Mouse (Mus musculus) c-Kit-negative CD71-positive TER-119-positive erythroid progenitor cells, embryonic 14.5 days (primary cell): ENCODE results near the gene Slc37a1.

ENCODE experiments used
- DNase-seq: peaks from one replicate; pipeline ENCODE4 v3.0.0-alpha.2; 2013; ENCODE audit warnings: low read depth, low spot score

Slc37a1 gene

DNA sequence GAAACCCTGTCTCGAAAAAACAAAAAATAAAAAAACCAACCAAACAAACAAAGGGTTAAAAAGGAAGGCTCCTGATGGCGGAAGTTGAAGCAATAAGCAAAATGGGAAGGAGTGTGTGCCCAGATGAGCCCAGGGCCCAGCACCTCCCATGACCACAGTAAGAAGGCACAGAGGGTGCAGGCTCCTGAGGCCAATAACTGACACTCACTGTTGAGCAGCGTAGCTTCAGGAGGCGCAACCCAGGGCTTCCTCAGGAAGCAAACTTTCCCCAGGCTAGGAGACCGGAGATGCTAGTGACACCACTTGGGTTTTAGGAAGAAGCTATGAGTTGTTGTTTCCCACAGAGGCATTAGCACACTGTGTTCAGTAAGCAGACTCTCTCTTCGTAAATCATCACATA lies 4.3 kb downstream of the Slc37a1 start:
- no peak for DNase-seq

DNA sequence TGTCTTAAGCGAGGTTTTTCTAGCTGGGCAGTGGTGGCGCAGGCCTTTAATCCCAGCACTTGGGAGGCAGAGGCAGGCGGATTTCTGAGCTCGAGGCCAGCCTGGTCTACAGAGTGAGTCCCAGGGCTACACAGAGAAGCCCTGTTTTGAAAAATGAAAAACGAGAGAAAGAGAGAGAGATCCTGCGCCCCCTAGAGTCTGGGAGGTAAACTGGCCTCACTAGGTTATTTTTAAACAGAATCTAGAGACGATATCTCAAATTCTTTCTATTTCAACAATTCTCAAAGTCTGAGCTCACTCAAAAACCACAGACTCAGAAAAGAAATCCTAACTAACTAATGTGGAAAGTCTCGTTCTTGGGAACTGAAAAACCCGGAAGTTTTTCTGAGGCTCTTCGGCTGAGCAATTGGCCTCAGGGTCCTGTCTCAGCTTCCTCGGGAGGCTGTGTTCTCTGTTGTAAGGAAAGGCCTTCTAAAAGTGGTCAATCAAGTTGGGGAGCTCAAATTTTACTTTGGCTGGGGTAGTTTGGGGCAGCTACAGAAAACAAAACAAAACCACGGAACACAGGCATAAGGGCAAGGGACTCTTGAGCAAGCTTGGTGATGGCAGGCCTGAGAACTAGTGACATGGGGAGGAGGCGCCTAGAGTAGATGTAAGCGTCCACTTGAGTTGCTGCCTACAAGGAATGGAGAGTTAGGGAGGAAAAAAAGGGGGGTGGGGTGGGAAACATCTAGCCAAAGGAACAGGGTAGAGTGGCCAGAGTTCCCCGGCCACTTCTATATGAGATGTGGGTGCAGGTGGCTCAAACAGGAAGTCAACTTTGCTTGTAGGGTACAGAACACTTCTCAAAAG lies 8.0 kb downstream of the Slc37a1 start:
- no peak for DNase-seq

GRCm38 (mm10) chr17:31295215-31295891 lies 8.8 kb downstream of the Slc37a1 start:
- no peak for DNase-seq

DNA sequence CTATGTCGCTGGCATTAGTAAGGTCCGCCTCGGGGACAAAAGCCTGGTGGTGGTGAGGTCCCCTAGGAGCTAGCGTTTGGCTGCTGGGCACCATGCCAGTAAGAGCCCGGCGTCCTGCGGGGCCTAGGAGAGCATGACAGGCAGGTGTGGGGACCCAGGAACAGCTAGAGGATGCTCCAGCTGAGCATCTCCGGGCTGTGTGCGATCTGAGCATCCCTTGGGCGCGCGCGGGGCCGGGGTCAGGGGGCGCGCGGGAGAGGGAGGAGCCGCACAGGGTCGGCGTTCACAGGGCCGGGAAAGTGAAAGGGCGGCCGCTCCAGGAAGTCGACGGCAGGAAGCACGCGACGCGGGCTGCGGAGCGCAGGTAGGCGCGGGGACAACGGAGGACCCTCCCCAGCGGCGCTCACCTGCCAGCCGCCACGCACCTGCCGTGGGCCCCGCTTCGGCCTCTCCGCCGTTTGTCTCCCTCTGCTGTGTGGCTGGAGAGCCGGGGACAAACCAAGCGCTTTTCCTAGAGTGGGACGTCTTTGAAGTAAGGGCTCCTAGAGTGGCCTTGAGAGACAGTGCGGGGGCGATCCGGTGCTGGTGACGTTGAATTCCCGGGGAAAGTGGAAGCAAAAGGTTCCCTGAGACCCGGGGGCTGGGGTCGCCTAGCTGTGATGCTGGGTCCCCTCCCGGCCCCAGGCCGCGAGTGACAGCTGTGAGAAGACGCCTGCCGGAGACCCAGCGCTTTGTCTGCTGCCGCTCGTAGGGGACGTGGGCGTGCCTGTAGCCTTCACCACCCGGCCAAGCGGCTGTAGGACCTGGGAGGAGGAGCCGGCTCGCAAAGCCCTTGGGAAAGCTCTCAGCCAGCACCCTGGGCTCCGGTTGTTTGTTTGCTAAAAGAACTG lies 9.5 kb downstream of the Slc37a1 start:
- no peak for DNase-seq

DNA sequence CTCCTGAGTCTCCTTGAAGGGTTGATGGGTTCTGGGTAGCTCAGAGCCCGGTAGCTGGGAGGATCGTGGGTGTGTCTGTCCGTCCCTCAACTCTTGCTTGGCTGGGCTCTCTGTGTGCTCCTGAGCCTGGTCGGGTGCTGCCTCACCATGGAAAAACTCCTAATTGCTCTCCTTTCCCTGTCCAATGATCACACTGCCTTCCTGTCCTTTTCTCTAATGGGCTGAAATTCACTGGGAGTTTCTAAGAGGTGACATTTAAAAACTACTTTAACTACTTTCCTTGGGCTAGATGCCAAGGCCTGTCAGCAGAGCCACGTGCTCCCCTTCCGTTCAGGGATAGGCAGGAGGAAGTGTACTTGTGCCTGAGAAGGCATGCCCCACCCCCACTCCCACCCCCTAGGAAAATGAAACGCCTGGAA lies 10.9 kb downstream of the Slc37a1 start:
- DNase-seq = no peak

DNA sequence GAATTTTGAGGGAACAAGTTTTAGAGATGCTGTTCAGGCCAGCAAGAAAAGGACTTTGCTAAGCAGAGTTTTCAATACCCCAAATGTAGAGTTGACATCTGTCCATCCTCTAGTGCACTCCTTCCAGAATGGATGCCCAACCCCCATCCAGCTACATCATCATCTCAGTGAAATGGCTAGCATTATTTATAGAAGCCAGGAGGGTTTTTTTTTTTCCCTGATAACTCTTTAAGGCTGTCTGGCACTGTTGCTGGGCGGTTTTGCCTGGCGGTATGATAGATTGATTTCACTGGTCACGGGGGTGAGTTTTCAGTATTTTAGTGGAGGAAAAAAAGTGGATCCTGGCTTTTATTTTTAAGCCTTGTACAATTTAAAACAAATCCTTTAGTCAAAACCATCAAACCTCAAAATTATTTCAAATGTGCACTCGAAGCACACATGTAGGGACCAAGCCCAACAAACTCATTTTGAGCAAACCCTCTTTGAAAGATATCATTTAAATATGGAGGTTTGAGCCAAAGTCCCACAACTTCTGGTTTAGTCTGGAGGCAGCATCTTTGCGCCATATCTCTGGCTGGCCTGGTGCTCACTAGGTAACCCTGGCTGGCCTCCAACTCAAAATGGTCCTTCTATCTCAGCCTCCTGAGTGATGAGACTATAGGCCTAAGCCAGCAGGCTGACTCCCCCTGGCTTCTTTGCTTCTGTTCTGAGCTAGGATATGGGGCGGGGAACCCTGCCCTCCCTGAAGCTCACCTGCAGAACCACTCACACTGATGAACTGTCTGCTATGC lies 12.0 kb downstream of the Slc37a1 start:
- DNase-seq = no peak

- DNase-seq = no peak
Observed at GRCm38 (mm10) chr17:31299981-31300380, 13.4 kb downstream of the Slc37a1 start.

- no peak for DNase-seq
Observed at GRCm38 (mm10) chr17:31300736-31301135, 14.1 kb downstream of the Slc37a1 start.

DNA sequence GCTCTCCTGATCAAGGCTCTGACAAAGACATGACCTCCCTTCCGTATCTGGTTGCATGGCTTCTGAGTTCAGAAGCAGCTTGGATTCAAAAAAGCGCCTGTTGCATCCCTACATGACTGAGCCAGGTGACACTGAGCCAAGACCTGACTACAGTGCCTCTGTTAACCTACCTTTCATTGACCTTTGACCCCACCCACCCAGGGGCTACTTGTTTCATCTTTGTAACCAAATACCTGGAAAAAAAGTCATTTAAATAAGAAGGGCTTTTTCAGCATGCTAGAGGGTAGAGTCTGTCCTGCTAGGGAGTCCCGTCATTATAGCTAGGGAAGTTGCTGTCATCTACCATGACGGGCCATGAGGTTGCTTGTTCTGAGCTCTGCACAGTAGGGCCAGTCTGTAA lies 16.8 kb downstream of the Slc37a1 start:
- no peak for DNase-seq

DNA sequence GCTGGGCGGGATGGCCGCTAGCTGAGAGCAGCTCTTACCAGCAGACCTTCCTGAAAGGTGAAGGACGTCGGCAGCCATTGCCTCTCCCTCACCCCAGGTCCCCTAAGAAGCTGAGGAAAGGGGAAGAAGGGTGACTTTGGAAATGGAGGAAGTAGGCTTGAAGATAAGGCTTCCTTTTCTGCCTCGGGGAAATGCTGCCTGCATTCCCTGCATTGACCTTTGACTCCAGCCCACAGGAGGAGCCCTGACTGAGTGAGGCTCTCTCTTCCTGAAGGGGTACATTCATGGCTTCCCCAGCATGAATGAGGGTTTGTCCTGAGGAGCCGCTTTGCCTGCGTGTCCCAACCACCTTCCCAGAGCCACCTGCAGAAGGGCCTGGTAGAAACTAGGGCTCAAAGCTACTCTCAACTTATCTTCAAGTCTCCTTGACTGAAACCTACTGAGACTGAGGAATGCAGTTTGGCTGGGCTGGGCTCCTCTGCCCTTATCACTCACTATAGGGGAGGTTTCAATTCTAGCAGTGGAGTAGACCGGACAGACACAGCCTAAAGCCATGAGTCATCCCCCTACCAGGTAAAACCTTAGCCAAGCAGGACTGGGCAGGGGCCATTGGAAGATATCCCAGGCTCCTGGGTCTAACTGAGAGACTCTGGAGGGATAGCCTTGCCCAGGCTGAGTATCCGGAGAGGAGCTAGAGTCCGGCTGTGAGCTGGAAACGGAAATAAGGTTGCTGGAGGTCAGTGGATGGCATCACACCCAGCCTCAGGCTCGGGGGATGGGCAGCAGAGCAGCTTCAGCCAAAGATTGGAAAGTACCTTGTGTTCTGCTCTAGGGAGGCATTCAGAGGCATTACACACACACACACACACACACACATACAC lies 18.5 kb downstream of the Slc37a1 start:
- DNase-seq = no peak

- DNase-seq = no peak
Observed at GRCm38 (mm10) chr17:31305776-31306120, 19.2 kb downstream of the Slc37a1 start.

DNA sequence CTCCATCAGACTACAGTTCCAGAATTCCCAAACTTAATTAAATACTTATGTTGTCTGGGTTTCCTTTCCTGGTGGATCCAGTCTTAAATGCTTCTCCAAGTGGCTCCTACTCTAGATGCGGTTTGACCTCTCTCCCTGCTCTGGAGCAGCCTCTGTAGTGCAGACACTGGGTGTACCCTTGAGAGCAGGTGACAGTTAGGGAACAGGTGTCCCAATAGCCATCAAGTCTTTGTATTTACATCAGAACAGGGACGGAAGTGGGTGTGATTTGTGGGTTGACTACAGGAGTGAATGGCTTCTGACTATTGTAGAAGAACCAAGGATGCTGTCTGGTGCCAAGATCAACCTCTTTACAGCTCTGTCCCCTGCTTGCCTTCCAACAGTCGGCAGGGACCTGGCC lies 21.2 kb downstream of the Slc37a1 start:
- no peak for DNase-seq

DNA sequence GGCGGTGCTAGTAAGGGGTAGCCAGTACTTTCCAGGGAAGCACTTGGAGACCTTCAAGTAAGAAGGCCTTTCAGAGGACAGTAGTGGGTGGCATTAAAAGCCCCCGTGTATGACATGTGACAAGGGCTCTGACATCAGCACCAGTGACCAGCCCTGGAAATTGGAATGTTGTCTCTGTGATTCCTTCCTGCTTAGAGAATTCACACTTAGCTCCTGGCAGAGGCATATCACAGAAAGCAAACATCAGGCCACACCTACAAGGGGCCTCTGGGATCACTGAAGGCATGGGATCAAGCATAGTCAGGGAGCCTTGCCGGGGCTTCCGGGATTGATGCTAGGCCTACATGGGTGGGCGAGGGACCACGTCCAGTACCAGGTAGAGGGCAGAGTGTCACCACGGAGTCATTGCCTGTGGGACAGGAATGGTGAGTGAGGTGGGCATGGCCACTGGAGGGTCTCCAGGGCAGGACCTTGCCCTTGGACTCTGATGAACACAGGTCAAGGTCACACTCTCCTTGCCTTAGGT lies 21.8 kb downstream of the Slc37a1 start:
- DNase-seq = no peak

- no peak for DNase-seq
Observed at GRCm38 (mm10) chr17:31309281-31309793, 22.7 kb downstream of the Slc37a1 start.

DNA sequence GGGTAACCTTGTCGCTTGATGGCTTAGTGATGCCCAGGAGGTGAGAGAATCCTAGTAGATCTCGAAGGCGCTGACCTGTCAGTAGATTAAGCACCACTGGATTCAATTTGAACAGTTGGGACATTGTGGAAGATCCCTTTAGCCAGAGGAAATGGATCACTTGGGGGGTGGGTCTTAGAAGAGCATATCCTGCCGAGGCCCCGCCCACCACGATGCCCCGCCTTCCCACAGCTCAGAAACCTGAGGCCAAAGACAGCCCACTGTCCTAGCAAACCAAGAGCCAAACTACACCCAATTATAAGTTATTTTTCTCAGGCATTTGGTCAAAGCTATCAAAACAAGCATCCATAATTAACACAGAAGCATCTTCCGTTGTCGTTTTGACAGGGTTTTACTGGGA lies 24.5 kb downstream of the Slc37a1 start:
- no peak for DNase-seq

- no peak for DNase-seq
Observed at GRCm38 (mm10) chr17:31312648-31313047, 26.1 kb downstream of the Slc37a1 start.

DNA sequence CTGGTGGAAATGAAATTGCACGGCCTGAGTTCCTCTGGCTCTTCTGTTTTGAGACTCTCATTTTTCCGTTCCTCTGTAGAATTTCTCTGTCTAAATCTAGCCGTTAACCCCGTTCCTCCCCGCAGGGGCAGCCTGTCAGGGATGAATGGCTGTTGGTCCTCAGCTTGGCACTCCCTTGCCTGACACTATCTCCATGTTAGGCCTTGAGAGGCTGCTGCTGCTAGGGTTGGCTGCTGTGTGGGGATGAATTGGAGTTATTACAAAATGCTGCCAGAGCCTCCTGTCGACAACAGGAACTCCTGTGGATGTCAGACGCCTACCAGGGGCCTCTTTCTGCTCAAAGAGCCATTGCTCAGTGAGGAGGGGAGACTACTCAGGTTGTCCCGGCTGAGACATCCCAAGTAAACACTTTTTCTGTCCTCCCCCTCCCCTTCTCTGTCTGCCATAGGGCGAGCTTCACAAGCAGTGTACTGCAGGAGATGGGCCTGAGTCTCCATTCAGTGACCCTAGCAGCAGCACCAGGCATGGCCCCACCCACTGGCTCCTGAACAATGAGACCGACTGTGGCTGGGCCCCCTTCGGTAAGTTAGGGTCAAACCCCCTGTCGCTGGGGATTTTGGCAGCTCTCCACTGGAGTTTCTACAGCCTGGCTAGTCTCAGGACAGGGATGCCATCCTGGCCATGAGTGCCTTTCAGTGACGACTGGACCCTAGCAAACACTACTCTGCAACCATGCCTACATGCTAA lies 28.6 kb downstream of the Slc37a1 start:
- no peak for DNase-seq

GRCm38 (mm10) chr17:31315993-31316392 lies 29.4 kb downstream of the Slc37a1 start:
- no peak for DNase-seq

- no peak for DNase-seq
Observed at GRCm38 (mm10) chr17:31316998-31317397, 30.4 kb downstream of the Slc37a1 start.
